Comparison of ENCODE assay signal across 19 mouse cellular contexts in the genomic region with DNA sequence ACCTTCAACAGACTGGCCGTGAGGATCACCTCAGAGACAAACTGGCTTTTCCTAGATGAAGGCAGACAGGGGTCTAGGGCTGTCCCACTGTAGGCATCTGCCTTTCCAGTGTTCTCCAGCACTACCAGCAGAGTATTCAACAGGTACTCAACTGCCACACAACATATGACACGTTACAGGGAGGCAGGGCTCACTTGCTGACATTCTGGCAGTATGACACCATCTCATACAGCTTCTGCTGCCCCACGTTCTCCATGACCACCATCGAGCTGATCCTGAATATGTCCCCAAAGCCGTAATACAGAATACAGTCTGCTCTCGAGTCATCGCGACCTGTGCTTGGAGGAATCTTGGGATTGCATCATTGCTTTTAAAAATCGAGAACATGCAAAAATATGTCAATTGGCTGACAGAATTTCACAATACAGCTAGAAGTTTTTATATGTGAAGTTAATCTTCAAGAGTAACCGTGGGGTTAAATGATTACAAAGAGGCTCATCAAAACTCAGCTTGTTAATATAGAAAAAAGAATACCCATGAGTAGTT. TPM values are rescaled to one million over a fixed set of nuclear protein-coding genes. Genes with fewer than 3 reads are reported as not detected.
"Had no signal": no experiment of that assay in that cellular context is flagged by ENCODE, and none has a peak within 500 bp of the region (broad histone marks: within the 10 kb centered on the region; RNA-seq: fewer than 3 reads in every experiment).

No protein-coding gene starts in this region.

- H3K9ac ChIP-seq: limb, embryonic 12.5 days; limb, embryonic 15.5 days; liver, embryonic 14.5 days; liver, postnatal 0 days; lung, embryonic 14.5 days; midbrain, embryonic 12.5 days; midbrain, embryonic 15.5 days had no signal

- H3K27me3 ChIP-seq: limb, embryonic 12.5 days; limb, embryonic 15.5 days; midbrain, embryonic 12.5 days; midbrain, embryonic 15.5 days had no signal

- H3K4me1 ChIP-seq: limb, embryonic 12.5 days; limb, embryonic 15.5 days; midbrain, embryonic 12.5 days; midbrain, embryonic 15.5 days had no signal

- H3K27ac ChIP-seq: limb, embryonic 12.5 days; limb, embryonic 15.5 days; liver, embryonic 14.5 days; midbrain, embryonic 12.5 days; midbrain, embryonic 15.5 days had no signal

- H3K4me2 ChIP-seq: limb, embryonic 12.5 days; limb, embryonic 15.5 days; liver, embryonic 11.5 days; lung, embryonic 14.5 days; midbrain, embryonic 12.5 days; midbrain, embryonic 15.5 days had no signal

- H3K4me3 ChIP-seq: limb, embryonic 12.5 days; limb, embryonic 15.5 days; midbrain, embryonic 12.5 days; midbrain, embryonic 15.5 days had no signal

- H3K9me3 ChIP-seq: limb, embryonic 12.5 days; limb, embryonic 15.5 days; midbrain, embryonic 12.5 days; midbrain, embryonic 15.5 days had no signal

- ATAC-seq: liver, postnatal 0 days; lung, postnatal 0 days; midbrain, embryonic 15.5 days had no signal

- DNase-seq: kidney, adult 11 months; kidney, adult 9 months; kidney, postnatal 10 days; kidney, postnatal 4 days; left cerebral cortex, postnatal 4 days; liver, postnatal 0 days; lung, embryonic 14.5 days; lung, postnatal 36 days; right cerebral cortex, adult 18-20 months; right cerebral cortex, postnatal 14 days; right cerebral cortex, postnatal 4 days; thymus, postnatal 25 days had no signal

RNA-seq across cellular contexts. Expression of a gene that starts 43.8 kb away (rescaled TPM):
- polyA plus RNA-seq: limb, embryonic 12.5 days; liver, embryonic 11.5 days; liver, embryonic 14.5 days; liver, postnatal 0 days had no signal
